Mouse (Mus musculus) lung, embryonic 16.5 days (tissue): ENCODE data around the gene Angel1. TPM values are rescaled to one million over a fixed set of nuclear protein-coding genes. Genes with fewer than 3 reads are reported as not detected.

Experiments
- ATAC-seq: fragments of 200-750 bp; cut with Nextera tagmentation; 2 replicates; pipeline ENCODE4 v1.8.0; 2017; ENCODE audit warnings: low read depth, mild to moderate bottlenecking, moderate library complexity
- H3K27ac ChIP-seq: fragments of 300-500 bp; sonication (generic); 2 replicates; pipeline ENCODE4 v1.5.1; 2014; ENCODE audit warnings: mild to moderate bottlenecking, control low read depth, low read length
- H3K27me3 ChIP-seq: fragments of 300-500 bp; sonication (generic); 2 replicates; pipeline ENCODE4 v1.6.1; 2014; ENCODE audit warnings: low read depth, low read length, mixed read lengths; ENCODE audit not compliant: control insufficient read depth, insufficient read depth
- H3K36me3 ChIP-seq: fragments of 300-500 bp; sonication (generic); 2 replicates; pipeline ENCODE4 v1.6.1; 2014; ENCODE audit warnings: low read length; ENCODE audit not compliant: control insufficient read depth, insufficient read depth
- H3K4me1 ChIP-seq: fragments of 300-500 bp; sonication (generic); replicated peaks from 2 replicates; pipeline ENCODE4 v1.6.1; 2014; ENCODE audit warnings: low read length, mixed read lengths; ENCODE audit not compliant: control insufficient read depth, insufficient read depth
- H3K4me2 ChIP-seq: fragments of 300-500 bp; sonication (generic); 2 replicates; pipeline ENCODE4 v1.6.1; 2014; ENCODE audit warnings: low read depth, low read length, control low read depth
- H3K4me3 ChIP-seq: fragments of 300-500 bp; sonication (generic); 2 replicates; pipeline ENCODE4 v1.5.1; 2014; ENCODE audit warnings: mild to moderate bottlenecking, low read length, control low read depth
- H3K9ac ChIP-seq: fragments of 300-500 bp; sonication (generic); 2 replicates; pipeline ENCODE4 v1.6.1; 2014; ENCODE audit warnings: low read length, control low read depth
- H3K9me3 ChIP-seq: fragments of 300-500 bp; sonication (generic); 2 replicates; pipeline ENCODE4 v1.6.1; 2016; ENCODE audit warnings: low read length; ENCODE audit not compliant: control insufficient read depth
- WGBS: fragments of 180-500 bp; shearing (Covaris S2); extraction: QIAGEN DNeasy Blood & Tissue Kit; methylation state at CpG from one replicate; pipeline ENCODE4 v1.1.7; 2014; 5-methylcytosine and 5-hydroxymethylcytosine counted together
- polyA plus RNA-seq: library from polyadenylated mRNA; unstranded; fragments of >200 nt; fragmentation: Nextera tagmentation; extraction: Ambion mirVana; gene quantifications from 2 replicates; pipeline ENCODE4 v1.2.1, GENCODE M21; 2015

Angel1 gene
- polyA plus RNA-seq, 1 experiment from 2014 or later, result 11.9 TPM

DNA sequence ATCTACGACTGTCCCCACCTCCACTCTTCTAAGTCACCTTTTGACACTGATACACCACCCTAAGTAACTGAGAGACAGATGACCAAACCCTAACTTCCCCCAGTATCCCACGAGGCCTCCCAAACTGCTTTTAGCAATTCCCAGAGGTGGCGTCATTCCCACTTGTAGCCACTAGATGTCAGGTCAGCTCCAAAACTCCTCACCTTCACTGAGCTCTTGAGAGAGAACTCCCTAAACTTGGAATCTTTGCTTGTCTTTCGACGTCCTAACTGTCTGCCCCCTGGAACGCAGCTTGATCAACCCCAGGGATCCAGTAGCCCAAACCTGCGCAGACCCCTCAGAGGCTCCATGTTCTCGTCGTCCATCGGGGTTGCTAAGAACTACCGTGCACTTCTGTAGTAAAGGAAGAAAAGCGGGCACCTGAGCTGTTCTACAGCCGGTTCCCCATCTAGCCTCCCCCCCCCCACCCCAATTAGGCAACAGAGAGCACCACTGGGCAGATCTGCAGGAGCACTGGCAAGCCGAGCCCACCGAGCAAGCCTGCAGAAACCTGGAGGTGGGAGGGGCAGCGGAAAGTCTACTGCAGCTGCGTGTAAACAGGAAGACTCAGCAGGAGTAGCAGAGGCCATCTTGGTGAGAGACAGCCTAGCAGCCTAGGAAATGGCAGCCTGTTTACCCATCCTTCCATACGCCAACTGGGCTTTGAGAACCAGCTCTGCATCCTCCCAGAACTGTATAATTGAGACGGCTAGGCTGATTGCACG lies 41.8 kb upstream of the Angel1 start:
- peaks cover 20% of the 10 kb centered on the region for H3K4me1 ChIP-seq

GRCm38 (mm10) chr12:86766467-86766866 lies 40.2 kb upstream of the Angel1 start:
- 77% methylated on average over 8 of the region's 8 CpGs for WGBS
- ATAC-seq, result no peak
- no peaks in the 10 kb centered on the region for H3K9me3 ChIP-seq
- no peaks in the 10 kb centered on the region for H3K27me3 ChIP-seq
- peaks cover 15% of the 10 kb centered on the region for H3K4me1 ChIP-seq
- no peak overlapping the region for H3K9ac ChIP-seq
- no peaks in the 10 kb centered on the region for H3K36me3 ChIP-seq
- no peak overlapping the region for H3K4me2 ChIP-seq
- H3K27ac ChIP-seq, result no peak overlapping the region
- no peak overlapping the region for H3K4me3 ChIP-seq

More for the DNA sequence above, 41.8 kb upstream of the Angel1 start:
- Histone ChIP-seq H3K9ac (no peak overlapping the region), H3K27me3 (no peaks in the 10 kb centered on the region), H3K4me2 (no peak overlapping the region), H3K27ac (no peak overlapping the region), H3K9me3 (no peaks in the 10 kb centered on the region), H3K4me3 (no peak overlapping the region), H3K36me3 (no peaks in the 10 kb centered on the region)
- ATAC-seq, result no peak
- WGBS, result 28% methylated on average over 20 of the region's 20 CpGs

DNA sequence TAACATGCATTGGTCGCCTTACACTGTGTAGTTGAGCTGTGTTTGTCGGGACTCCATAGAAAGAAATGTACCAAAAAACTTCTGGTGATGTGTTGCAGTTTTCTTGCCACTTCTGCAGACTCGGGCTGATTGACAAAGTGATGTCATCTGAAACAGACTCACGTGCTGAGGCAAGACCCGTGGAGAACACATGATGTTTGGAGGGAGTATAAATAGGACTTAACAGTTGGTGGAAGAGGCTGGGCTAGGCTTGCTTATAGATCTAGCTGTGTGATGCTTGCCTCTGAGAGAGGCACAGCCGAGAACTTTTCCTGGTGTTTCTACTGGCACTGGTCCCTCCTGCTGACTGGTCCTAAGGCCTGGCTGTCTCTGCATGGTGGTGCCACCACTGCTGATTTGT lies 37.8 kb upstream of the Angel1 start:
- H3K36me3 ChIP-seq, result no peaks in the 10 kb centered on the region
- H3K4me3 ChIP-seq, result no peak overlapping the region
- WGBS, result 57% methylated on average over 6 of the region's 6 CpGs
- no peaks in the 10 kb centered on the region; the same call in 1 of the 2 replicates for H3K4me1 ChIP-seq
- H3K9ac ChIP-seq, result no peak overlapping the region
- H3K9me3 ChIP-seq, result no peaks in the 10 kb centered on the region
- H3K27me3 ChIP-seq, result no peaks in the 10 kb centered on the region
- no peak overlapping the region for H3K27ac ChIP-seq
- ATAC-seq, result no peak
- H3K4me2 ChIP-seq, result no peak overlapping the region

DNA sequence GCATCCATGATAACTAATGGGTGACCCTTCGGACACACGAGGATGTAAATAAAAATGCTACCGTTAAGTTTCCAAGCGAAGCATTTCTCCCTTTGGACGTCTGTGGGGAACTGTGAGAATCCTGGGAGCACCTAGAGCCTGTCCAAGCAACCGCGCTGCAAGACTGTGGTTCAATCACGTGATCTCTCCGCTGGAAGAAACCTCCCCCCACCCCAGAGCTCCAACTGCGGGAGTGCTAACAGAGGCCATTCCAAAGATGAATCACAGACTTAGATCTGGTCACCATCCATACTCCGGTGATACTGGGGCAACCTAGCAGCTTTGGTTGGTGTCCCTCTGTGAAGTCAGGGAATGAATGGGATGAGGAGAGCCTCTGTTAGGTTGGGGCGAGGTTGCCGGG lies 34.8 kb upstream of the Angel1 start:
- H3K27me3 ChIP-seq, result no peaks in the 10 kb centered on the region
- H3K9me3 ChIP-seq, result no peaks in the 10 kb centered on the region
- no peaks in the 10 kb centered on the region for H3K36me3 ChIP-seq
- no peak overlapping the region for H3K9ac ChIP-seq
- 67% methylated on average over 13 of the region's 13 CpGs for WGBS
- no peak overlapping the region for H3K27ac ChIP-seq
- no peaks in the 10 kb centered on the region for H3K4me1 ChIP-seq
- ATAC-seq, result no peak
- no peak overlapping the region for H3K4me2 ChIP-seq
- H3K4me3 ChIP-seq, result no peak overlapping the region

GRCm38 (mm10) chr12:86734319-86734810 lies 8.1 kb upstream of the Angel1 start, which contains the start of gene Lrrc74a:
Lrrc74a (plus strand) TSS chr12:86734369.
- H3K9me3 ChIP-seq, result no peaks in the 10 kb centered on the region
- ATAC-seq, result no peak
- WGBS, result 83% methylated on average over 8 of the region's 8 CpGs

GRCm38 (mm10) chr12:86725706-86726105 lies 554 bp downstream of the Angel1 start:
- WGBS, result under 1% methylated on average over 19 of the region's 19 CpGs
- peak overlapping the region; percentile 99 for H3K4me2 ChIP-seq

More at GRCm38 (mm10) chr12:86734319-86734810, 8.1 kb upstream of the Angel1 start, which contains the start of gene Lrrc74a:
- Histone ChIP-seq H3K4me3 (no peak within 1 kb of the TSS), H3K27me3 (no peaks in the 10 kb centered on the region), H3K27ac (no peak within 1 kb of the TSS), H3K36me3 (no peaks in the 10 kb centered on the region), H3K9ac (no peak within 1 kb of the TSS), H3K4me2 (no peak within 1 kb of the TSS), H3K4me1 (no peaks in the 10 kb centered on the region)

DNA sequence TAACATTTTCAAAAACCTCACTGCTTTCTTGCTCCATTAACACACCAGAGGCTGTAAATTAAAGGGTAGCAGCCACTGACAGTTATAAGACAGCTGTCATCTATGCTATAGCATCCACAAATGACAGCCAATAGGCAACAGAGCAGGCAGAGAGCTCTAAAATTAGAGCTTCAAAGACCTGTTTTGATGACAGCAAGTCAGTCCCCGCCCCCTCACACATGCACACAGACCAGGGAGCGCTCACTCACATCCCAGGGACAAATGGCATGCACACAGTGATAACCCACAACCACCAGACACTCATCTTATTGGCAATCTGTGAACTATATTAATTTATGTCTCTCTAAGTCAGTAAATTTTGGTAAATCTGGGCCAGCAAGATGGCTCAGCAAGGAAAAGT lies 2.0 kb downstream of the Angel1 start:
- H3K4me1 ChIP-seq, result peaks cover 12% of the 10 kb centered on the region; the same call in 1 of the 2 replicates
- no peak overlapping the region for H3K4me2 ChIP-seq
- H3K36me3 ChIP-seq, result no peaks in the 10 kb centered on the region
- ATAC-seq, result no peak
- H3K27ac ChIP-seq, result no peak overlapping the region
- H3K4me3 ChIP-seq, result no peak overlapping the region
- no peaks in the 10 kb centered on the region for H3K27me3 ChIP-seq
- no peak overlapping the region for H3K9ac ChIP-seq
- 55% methylated on average over 2 of the region's 2 CpGs for WGBS
- no peaks in the 10 kb centered on the region for H3K9me3 ChIP-seq

More at GRCm38 (mm10) chr12:86725706-86726105, 554 bp downstream of the Angel1 start:
- Histone ChIP-seq H3K27me3 (no peaks in the 10 kb centered on the region), H3K27ac (peak overlapping the region; percentile 59), H3K36me3 (no peaks in the 10 kb centered on the region), H3K4me3 (peak overlapping the region; percentile 76), H3K9ac (peak overlapping the region; percentile 75), H3K4me1 (peaks cover 12% of the 10 kb centered on the region; the same call in 1 of the 2 replicates), H3K9me3 (no peaks in the 10 kb centered on the region)
- peak; percentile 31 for ATAC-seq

GRCm38 (mm10) chr12:86721453-86721852 lies 4.8 kb downstream of the Angel1 start:
- Histone ChIP-seq H3K9ac (no peak overlapping the region), H3K4me2 (no peak overlapping the region), H3K4me3 (no peak overlapping the region), H3K27ac (no peak overlapping the region; the same call in 1 of the 2 replicates), H3K36me3 (no peaks in the 10 kb centered on the region), H3K27me3 (no peaks in the 10 kb centered on the region), H3K4me1 (peaks cover 17% of the 10 kb centered on the region; the same call in 1 of the 2 replicates), H3K9me3 (no peaks in the 10 kb centered on the region)
- WGBS, result 61% methylated on average over 5 of the region's 5 CpGs
- ATAC-seq, result no peak

GRCm38 (mm10) chr12:86719961-86720639 lies 6.2 kb downstream of the Angel1 start:
- Histone ChIP-seq H3K9me3 (no peaks in the 10 kb centered on the region), H3K4me2 (no peak overlapping the region), H3K27ac (no peak overlapping the region), H3K9ac (no peak overlapping the region), H3K4me1 (peaks cover 13% of the 10 kb centered on the region; the same call in 1 of the 2 replicates), H3K27me3 (no peaks in the 10 kb centered on the region), H3K36me3 (0 out of 2 replicates have a peak, but pooled peaks cover 2% of the 10 kb centered on the region), H3K4me3 (no peak overlapping the region)
- no peak for ATAC-seq
- WGBS, result 79% methylated on average over 18 of the region's 18 CpGs
